Mouse (Mus musculus) liver, adult 10 weeks (tissue): ENCODE data around the gene Olfr67. TPM values are rescaled to one million over a fixed set of nuclear protein-coding genes. Genes with fewer than 3 reads are reported as not detected.

Source experiments
- polyA plus RNA-seq: library from polyadenylated mRNA; stranded (reverse); fragments of 350-450 nt; fragmentation: Illumina TruSeq; extraction: RNeasy Lipid Tissue Mini Kit (QIAGEN cat#74804); gene quantifications from one replicate; pipeline ENCODE4 v1.2.3, GENCODE M21; 2014; ENCODE audit warnings: low read depth, low replicate concordance

Olfr67 gene
- polyA plus RNA-seq, result not detected

DNA sequence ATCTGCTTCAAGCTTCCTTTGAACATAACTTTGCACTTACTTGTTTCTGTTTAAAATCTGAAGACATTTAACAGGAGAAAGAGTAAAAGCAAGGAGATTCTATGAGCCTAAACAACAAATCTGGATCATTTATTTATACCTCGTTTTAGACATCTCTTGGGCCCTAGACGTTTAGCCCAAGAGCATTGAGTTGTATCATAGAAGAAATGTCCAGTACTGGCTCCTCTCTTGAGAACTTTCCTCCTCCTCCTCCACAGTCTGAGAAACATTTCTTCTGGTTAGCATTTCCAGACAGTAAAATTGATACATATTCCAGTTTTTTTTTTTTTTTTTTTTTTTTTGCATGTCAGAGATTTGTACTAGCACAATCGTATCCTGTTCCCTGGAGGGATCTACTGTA is at the start of gene Olfr67:
Olfr67 (minus strand) TSS at position 101 of the 400 bp plus-strand sequence.

GRCm38 (mm10) chr7:103840268-103840667 is 48.6 kb upstream of the Olfr67 start, which contains the start of gene Hbb-bh2:
TSS of gene Hbb-bh2 (minus strand) at chr7:103840520.

GRCm38 (mm10) chr7:103827808-103828207 is 36.2 kb upstream of the Olfr67 start, which contains the start of gene Hbb-bs:
TSS of gene Hbb-bs (minus strand) at chr7:103828096.

GRCm38 (mm10) chr7:103813766-103814165 is 22.1 kb upstream of the Olfr67 start, which contains the start of gene Hbb-bt:
TSS of gene Hbb-bt (minus strand) at chr7:103813996.

DNA sequence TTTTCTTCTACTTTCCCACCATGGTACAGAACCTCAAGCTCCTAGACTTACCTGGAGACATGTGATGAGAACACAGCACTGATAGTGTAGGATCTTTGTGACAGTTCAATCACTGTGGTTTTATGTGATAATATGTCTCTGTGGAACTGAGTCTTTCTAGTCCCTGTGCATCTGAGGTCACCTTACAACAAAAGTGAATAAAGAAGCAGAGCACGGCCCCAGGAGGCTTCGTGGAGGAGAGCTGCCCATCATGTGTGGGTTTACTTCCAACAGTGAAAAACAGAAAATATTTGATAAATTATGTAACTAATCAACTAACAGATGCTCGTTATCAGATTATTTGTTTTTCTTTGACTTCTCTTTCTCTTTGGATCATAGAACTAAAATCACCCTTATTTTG is 12.0 kb downstream of the Olfr67 start, which contains the start of gene Olfr68:
Olfr68 (minus strand) TSS at position 101 of the 400 bp plus-strand sequence.

GRCm38 (mm10) chr7:103771494-103771893 is 20.1 kb downstream of the Olfr67 start, which contains the start of gene Olfr69:
TSS of gene Olfr69 (minus strand) at chr7:103771594.

DNA sequence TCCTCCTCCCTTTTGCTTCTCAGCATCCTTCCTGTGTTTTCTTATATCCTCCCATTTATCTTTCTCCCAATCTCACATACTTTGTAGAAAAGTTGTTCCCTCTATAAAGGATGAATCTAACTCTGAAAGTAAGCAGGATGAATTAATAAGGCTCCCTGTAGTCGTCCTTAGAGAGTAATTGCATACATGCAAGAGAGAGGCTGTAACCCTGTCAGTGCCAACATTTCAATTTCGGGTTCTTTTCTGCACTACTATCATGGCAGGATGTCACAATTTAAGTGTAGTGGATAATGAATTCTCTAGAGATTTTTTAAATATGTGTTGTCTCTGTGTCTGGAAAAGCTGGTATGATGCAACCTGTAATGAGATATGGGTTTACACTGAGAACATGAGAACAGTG is 34.4 kb downstream of the Olfr67 start, which contains the start of gene Olfr630:
Olfr630 (minus strand) TSS at position 101 of the 400 bp plus-strand sequence.

DNA sequence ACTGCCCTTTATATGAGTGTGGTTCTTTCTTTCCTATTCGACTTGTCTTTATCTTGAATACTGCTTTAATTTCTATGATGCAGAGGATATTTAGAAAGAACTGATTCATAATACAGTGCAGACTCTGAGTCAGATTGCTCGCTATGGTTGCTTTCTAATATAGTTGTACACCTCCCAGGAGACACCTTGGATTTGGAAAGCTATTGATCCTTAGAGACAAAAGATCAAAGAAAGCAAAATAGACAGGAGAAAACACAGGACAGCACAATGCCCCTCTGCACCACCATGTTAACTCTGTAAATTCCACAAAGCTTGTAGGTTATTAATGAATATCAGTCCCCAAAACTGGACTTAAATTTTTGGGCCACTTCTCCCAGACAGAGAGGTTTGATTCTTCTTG is 46.8 kb downstream of the Olfr67 start, which contains the start of gene Olfr629:
Olfr629 (minus strand) TSS at position 101 of the 400 bp plus-strand sequence.

Other genes starting within 250 kb of the Olfr67 start
- gene Olfr612, start 249.1 kb downstream of the Olfr67 start, polyA plus RNA-seq, result not detected
- gene Olfr613, start 243.7 kb downstream of the Olfr67 start, polyA plus RNA-seq, result not detected
- gene Olfr615, start 235.7 kb downstream of the Olfr67 start, polyA plus RNA-seq, result not detected
- gene Olfr616, start 222.7 kb downstream of the Olfr67 start, polyA plus RNA-seq, result not detected
- gene Olfr617, start 218.8 kb downstream of the Olfr67 start, polyA plus RNA-seq, result not detected
- not detected for gene Olfr618, start 201.7 kb downstream of the Olfr67 start, polyA plus RNA-seq
- not detected for gene Olfr619, start 191.2 kb downstream of the Olfr67 start, polyA plus RNA-seq
- not detected for gene Olfr620, start 179.3 kb downstream of the Olfr67 start, polyA plus RNA-seq
- gene Olfr622, start 149.1 kb downstream of the Olfr67 start, polyA plus RNA-seq, result not detected
- gene Olfr623, start 128.1 kb downstream of the Olfr67 start, polyA plus RNA-seq, result not detected
- gene Olfr624, start 120.6 kb downstream of the Olfr67 start, polyA plus RNA-seq, result 0.13 TPM
- not detected for gene Olfr625-ps1, start 109.1 kb downstream of the Olfr67 start, polyA plus RNA-seq
- gene Olfr243, start 77.2 kb downstream of the Olfr67 start, polyA plus RNA-seq, result not detected
- gene Olfr628, start 61.4 kb downstream of the Olfr67 start, polyA plus RNA-seq, result not detected
- not detected for gene Olfr629, start 46.9 kb downstream of the Olfr67 start, polyA plus RNA-seq
- not detected for gene Olfr630, start 34.5 kb downstream of the Olfr67 start, polyA plus RNA-seq
- not detected for gene Olfr69, start 20.2 kb downstream of the Olfr67 start, polyA plus RNA-seq
- gene Olfr68, start 12.1 kb downstream of the Olfr67 start, polyA plus RNA-seq, result not detected
- 14.4 TPM for gene Hbb-bt, start 22.2 kb upstream of the Olfr67 start, polyA plus RNA-seq
- gene Hbb-bs, start 36.3 kb upstream of the Olfr67 start, polyA plus RNA-seq, result 131 TPM
- gene Hbb-bh2, start 48.7 kb upstream of the Olfr67 start, polyA plus RNA-seq, result not detected
- not detected for gene Hbb-bh1, start 51.3 kb upstream of the Olfr67 start, polyA plus RNA-seq
- not detected for gene Hbb-y, start 61.4 kb upstream of the Olfr67 start, polyA plus RNA-seq
- gene Olfr66, start 94.4 kb upstream of the Olfr67 start, polyA plus RNA-seq, result not detected
- gene Olfr64, start 102.7 kb upstream of the Olfr67 start, polyA plus RNA-seq, result not detected
- gene Olfr65, start 111.7 kb upstream of the Olfr67 start, polyA plus RNA-seq, result not detected
- not detected for gene Olfr631, start 137.0 kb upstream of the Olfr67 start, polyA plus RNA-seq
- not detected for gene Olfr632, start 142.5 kb upstream of the Olfr67 start, polyA plus RNA-seq
- gene Olfr633, start 152.6 kb upstream of the Olfr67 start, polyA plus RNA-seq, result not detected
- not detected for gene Olfr635, start 179.3 kb upstream of the Olfr67 start, polyA plus RNA-seq
- not detected for gene Olfr638, start 206.9 kb upstream of the Olfr67 start, polyA plus RNA-seq
- not detected for gene Olfr639, start 225.5 kb upstream of the Olfr67 start, polyA plus RNA-seq
- not detected for gene Olfr640, start 233.8 kb upstream of the Olfr67 start, polyA plus RNA-seq
- not detected for gene Olfr641, start 243.6 kb upstream of the Olfr67 start, polyA plus RNA-seq